Mouse (Mus musculus): Measurements from ENCODE around the gene Fsd1l.

The Fsd1l gene

DNA sequence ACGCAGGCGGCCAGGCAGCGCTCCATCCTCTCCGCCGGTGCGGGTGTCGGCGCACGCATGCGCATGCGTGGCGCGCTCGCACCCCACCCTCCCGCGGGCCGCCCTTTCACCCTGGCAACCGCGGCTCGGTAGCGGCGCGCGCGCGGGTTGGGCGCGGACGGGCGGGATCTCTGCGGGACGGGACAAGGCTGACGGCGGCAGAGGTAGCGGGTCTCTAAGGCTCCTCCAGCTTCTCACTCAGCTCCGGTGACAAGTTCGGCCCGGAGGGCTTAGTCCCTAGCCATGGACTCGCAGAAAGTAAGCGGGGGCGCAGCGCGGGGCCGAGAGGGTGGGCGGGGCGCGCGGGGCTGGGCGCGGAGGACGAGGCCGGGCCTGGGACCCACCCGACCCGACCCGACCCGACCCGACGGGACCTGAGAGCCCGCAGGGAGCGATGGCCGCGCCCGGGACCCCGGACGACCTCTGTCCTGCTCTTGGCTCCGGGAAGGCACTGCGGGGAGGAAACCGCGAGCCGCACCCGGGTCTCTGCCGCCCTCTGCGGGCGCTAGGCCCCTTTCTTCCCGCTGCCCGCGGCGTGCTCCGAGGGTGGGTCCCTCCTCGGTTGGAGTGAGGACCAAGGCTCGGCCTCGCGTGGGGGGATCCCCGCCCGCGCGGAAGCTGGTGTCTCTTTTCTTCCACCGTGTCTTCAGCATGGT is at the start of gene Fsd1l:
TSS of gene Fsd1l (plus strand) at position 156 of the 695 bp plus-strand sequence.
- DNase-seq (ENCODE audit: low read depth, low spot score): peak; percentile 69

DNA sequence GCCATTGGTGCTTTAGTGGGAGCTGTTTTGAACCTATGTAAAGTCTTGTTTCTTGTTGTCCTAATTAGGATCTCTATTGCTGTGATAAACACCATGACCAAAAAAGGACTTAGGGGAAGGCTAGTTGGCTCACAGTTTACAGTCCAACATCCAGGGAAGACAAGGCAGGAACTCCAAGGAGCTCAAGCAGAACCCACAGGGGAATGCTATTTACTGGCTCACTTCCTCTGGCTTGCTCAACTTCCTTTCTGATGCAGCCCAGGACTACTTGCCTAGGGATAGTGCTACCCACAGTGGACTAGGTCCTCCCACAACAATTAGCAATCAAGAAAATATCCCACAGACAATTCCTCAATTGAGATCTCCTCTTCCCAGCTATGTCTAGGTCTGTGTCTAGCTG is 43.6 kb upstream of the Fsd1l start:
- no peak for DNase-seq (ENCODE audit: low read depth, low spot score)

DNA sequence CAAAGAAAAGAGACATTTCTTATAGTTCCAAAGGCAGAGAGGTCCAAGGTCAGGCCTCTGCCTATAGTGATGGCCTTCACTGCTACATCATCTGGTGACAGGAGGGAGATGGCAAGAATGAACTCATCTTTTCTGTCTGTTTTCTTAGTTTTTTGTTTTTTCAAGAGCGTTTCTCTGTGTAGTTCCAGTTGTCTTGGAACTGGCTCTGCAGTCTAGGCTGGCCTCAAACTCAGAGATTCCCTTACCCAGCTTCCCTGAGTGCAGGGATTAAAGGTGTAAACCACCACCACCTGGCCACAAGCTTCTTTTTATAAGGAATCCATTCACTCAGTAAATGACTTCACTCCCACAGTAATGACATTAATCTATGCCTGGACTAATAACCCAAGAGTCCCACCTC is 42.3 kb upstream of the Fsd1l start:
- DNase-seq (ENCODE audit: low read depth, low spot score): no peak

DNA sequence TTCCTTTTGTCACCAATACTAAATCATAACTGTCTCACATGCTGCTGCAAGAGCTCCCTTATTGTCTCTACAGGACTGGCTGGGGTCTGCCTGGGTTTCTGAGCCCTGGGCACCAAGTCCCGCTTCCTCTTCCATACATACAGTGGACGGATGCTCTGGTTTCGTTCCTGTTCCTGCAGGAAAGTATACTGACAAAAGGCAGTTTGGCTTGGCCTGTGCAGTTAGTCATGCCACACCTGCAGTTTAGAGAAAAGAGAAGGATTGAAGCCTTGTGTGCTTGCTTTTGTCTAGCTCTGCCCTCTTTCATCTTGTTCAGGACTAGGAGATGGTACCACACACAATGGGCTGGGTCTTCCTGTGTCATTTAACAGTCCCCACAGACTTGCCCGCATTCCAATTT is 41.8 kb upstream of the Fsd1l start:
- no peak for DNase-seq (ENCODE audit: low read depth, low spot score)

DNA sequence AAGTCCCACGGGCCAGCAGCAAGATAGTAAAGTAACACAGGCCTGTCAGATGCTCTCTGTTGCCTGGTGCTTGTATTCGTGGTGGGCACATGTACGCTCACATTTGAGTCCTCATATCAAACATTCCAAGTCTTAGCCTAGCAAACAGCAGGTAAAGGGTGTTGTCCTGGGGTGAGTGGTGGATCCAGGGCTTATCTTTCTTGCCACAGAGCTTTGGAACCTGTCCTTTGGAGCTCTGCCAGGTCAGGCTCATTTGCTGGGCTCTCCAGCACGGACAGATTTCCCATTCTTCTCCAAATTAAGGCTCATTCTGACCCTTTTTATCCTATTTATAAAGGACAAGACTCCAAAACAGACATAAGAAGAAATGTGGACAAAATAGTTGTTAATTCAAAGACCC is 41.1 kb upstream of the Fsd1l start:
- DNase-seq (ENCODE audit: low read depth, low spot score): no peak

DNA sequence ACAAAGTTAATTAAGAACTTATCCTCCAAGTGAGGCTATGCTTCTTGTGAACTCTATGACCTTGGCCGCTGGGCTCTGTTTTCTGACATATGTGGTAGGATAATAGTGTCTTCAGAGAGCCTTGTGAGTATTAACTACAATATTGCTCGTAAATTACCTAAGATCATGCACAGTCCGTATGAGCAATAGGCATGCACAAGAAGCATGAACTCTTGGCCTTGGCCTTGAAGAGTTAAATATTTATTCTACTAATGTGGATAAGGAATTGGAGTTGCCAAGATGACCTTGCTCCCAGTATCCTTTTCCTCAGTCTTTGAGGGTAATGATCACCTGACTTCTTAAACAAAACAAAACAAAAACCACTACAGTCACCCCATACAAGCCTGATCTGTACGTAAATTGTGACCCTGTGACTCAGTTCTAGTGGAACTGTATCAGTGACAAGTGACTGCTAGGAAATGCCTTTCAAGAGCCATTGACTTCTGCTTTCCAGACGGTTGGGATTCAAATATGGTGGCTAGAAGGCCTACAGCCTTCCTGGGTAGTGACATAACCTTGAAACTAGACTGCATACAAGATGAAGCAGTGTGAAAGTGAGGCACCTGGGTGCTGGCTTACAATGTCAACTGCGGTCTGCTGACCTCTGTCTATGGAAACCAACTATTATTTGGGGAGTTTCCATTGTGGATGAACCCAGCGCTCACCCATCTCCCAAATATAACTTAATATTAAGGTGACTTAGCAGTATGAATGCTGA is 40.4 kb upstream of the Fsd1l start:
- no peak for DNase-seq (ENCODE audit: low read depth, low spot score)

DNA sequence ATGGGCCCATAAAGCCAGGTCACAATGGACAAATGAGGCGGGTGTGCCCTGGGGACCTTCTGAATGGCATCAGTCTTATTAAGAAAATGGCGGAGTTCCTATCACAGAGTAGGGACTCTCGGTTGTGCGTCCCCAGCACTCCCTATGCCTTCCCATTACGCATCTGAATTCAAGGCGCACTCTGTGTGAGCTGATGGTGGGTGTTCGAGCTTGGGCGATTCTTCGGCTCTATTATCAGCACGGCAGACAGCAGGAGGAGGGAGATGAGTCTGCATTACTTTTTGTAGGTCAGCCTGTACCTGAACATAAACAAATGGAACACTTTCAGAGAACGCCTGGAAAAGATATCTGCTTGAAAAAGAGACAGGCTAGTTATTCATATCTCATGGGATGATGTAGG is 39.7 kb upstream of the Fsd1l start:
- no peak for DNase-seq (ENCODE audit: low read depth, low spot score)

DNA sequence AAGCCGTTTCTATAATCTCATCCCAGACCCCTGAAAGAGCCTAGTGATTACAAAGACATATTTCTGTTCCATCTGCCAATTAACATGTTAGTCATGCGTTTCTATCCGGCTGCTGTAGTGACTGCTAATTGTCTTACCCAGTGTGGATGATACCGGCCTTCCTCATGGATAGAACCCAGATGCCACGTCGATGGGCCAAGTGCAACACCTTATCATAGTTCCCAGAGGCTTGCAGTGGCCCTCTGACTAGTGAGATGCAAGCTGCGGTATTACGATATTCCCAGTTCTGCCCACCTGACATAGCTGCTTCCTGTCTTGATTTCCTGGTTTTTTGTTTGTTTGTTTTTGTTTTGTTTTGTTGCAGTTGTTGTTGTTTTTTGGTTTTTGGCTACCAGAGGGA is 39.3 kb upstream of the Fsd1l start:
- no peak for DNase-seq (ENCODE audit: low read depth, low spot score)

DNA sequence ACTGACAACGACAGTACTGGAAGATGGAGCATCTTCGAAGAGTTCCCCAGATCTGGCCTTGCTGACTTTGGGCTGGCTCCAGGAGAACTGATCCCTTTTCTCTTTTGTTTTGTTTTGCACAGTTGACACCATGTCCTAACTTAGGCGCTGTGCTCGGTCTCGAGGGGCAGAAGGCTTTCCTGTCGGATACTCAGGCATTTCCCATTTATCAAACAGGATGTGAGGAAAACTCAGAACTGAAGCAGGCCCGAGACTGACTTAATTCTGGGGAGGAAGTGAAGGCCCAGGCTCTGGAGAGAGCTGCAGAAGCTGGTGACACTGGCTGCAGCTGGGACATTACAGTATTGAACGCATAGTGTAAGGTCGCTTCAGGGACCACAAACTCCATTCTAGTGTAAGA is 38.9 kb upstream of the Fsd1l start:
- DNase-seq (ENCODE audit: low read depth, low spot score): no peak

DNA sequence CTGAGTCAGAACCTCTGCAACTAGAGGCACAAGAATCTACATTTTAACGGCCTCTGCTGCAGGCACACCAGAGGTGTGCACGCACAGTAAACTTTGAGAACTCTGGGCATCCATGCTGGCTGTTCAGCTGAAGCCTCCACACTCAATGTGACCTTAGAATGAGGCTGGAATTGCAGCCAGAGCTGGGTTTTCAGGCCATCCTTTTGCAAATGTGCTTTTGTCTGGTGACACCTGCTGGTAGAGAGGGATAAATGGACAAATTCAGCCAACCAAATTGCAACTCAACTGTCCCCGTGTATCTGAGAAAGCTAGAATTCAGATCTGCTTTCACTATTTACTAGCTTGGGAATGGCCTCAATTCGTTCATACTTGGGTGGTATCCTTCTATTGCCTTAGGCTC is 37.1 kb upstream of the Fsd1l start:
- peak; percentile 52 for DNase-seq (ENCODE audit: low read depth, low spot score)

DNA sequence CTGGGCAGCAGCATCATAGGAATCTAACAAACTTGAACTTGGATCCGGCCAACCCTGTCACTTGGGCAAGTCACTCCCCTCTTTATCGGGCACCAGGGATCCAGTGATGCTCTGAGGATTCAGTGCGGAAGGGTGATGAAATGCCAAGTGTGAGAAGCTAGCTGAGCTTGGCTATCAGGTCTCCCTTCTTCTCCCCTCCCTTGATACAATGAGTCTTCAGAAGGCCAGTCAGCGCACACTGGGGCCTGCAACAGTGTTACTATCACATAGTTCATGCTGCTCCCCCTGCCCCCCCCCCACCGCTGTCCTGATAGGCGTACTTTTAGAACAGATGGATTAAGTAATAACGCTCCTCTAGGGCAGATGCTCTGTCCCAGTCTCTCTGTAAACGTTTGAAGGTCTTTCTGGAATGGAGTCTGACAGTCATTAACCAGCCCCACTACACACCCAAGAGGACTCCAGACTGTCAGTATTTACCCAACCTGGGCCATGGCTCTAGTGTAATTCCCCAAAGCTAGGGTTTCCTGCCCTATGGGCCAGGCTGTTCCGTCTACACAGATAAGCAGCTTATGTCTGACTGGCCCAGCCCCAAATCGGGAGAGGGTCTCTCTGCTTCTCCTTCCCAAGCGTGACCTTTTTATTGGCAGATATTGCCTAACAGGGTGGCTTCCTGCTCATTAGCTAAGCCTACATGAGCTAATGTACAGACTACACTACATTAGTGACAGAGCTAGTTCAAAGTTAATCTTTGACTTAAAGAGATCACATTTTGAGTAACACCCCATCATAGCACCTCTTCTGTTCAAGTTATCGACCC is 35.8 kb upstream of the Fsd1l start:
- DNase-seq (ENCODE audit: low read depth, low spot score): no peak

DNA sequence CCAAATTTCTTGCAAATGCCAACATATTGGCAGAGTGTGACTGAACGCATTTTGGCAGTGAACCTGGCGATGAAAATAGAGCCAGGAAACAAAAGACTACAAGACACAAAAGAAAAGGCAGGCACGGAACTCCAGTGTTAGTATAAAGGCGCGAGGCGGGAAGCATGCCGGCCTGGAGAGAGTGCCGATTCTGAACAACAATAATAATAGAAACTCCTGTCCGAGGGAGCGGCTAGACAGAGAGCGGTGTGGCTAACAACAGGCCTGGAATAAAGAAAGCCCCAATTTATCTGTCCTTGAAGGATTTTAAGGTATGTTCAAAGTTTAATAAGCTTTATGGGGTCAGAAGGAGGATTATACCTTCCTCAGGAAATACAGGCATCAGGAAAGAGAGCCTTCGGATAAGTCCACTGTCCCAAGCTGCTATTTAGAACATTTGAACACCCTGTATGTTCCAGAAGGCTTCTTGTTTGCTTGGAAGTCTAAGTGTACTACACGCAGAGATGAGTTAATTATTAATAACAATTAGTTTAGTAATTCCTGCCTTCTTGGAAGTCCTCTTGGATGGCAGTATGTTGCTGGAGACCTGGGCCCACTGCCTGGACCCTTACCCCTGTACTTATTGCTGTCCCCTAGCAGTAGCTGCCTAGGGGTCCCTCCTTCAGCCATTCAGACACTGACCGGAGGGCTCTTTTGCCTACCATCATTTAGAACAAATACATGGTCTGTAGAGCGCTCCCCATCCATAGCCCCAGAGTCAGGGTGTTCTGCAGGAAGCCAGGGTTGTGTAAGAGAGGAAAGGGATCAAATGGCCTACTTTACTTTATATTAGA is 35.0 kb upstream of the Fsd1l start:
- no peak for DNase-seq (ENCODE audit: low read depth, low spot score)

DNA sequence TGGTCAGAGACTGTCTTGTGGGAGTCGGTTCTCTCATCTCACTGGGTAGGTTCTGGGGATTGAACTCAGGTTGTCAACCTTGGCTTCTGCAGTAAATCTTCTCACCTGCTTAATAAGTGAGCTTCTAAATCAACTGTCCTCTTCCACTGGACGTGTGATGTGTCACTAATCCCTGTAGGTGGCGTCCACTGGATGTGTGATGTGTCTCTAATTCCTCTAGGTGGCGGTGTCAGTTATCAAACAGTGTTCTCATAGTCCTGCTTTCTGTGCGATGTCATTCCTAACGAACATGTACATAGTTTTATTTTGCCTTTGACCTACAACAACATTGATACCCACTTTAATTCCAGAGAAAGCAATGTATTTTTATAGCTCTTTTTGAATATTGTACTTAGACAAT is 30.8 kb upstream of the Fsd1l start:
- no peak for DNase-seq (ENCODE audit: low read depth, low spot score)

DNA sequence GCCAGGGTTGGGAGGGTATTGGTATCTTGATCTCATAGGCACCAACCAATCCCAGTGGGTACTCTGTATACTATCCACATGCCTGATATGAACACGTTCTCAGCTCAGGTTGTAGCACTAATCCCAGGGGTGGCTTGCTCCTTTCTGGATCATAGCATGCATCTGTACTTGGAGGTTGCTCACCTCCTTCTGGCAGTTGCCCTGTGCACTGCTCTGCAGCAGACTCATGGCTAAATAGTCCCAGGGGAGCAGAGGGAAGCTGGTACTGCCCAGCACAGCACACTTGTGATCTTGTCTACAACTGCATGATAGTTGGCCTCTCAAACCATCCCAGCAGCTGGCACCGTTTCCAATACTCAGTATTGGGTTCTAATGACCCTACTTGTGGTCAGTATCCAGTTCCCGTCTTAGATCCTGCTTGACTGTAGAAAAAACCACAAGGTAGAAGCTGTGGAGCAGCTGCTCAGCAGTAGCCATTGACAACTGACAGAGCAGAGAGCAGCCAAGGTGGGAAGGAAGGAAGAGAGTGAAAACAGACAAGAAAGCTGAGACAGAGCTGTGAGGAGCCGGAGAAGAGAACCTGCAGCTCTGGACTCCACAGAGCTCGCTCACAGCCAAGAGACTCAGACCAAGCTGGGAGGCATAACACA is 16.6 kb upstream of the Fsd1l start:
- no peak for DNase-seq (ENCODE audit: low read depth, low spot score)

DNA sequence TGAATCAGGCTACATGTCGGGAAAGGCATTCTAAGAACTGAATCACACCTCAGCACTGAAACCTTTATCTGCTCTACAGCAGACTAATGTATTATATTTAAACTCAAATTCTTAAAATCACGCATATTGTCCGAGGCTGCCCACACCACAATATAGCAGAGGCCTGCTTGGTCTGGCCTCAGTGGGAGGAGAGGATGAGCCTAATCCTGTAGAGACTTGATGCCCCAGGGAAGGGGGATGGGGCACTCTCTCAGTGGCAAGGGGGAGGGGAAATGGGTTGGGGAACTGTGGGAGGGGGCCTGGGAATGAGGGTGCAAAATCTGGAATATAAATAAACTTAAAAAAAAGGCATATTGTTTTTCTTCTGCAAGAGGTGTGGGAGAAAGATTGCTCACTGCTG is 13.3 kb upstream of the Fsd1l start:
- DNase-seq (ENCODE audit: low read depth, low spot score): no peak

DNA sequence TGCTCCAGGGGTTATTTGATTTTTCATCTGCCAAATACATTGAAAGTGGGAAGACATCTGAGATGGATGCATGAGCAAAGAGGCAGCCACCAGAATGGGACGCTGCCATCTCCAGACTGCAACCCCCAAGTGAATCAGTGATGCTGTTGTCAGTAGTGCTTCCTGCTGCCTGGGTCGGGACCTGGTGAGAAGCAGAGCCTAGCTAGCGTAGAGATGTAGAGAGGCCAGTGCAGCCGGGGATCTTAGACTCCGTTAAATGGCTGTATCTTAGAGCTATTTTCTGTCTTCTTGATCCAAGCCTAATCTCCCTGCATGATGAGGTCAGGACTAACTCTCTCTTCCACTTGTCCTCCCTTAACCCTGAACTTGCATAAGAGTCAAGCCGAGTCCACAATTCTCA is 11.2 kb upstream of the Fsd1l start:
- DNase-seq (ENCODE audit: low read depth, low spot score): no peak

DNA sequence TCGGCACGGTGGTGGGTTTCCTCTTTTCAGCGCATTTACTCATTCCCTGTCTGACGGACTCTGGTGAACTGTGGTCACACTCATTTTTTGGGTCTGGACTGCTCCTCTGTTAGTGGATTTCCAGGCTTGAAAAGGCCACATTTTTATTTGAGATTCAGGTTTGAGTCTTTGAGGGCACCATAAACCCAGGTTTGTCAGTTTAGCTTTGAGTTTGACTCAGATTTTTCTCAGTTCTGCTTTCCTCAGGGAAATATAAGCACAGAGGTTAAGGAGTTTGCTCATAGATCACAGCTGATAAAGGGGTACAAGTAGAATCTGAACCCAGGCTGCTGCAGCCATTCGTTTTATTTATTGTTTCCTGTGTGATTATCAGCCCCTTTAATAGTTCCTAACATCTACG is 10.2 kb upstream of the Fsd1l start:
- DNase-seq (ENCODE audit: low read depth, low spot score): no peak

DNA sequence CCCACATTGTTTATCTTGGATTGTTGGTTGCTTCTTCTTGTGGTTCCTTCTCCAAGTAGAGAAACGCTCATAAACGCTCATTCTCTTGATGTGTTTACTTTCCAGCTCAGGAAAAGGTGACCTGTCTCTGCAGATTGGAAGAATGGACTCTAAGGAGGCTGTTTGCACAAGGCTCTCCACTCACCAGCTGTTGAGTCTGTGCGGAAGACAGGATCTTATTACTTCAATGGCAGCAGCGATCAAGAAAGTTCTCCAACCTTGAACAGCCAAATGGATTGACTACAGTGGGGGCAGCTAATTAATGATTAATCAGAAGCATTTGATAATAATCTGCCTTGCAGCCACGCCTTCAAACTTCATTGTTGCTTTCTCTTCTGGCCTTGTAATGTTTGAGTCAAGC is 9.8 kb upstream of the Fsd1l start:
- DNase-seq (ENCODE audit: low read depth, low spot score): no peak

DNA sequence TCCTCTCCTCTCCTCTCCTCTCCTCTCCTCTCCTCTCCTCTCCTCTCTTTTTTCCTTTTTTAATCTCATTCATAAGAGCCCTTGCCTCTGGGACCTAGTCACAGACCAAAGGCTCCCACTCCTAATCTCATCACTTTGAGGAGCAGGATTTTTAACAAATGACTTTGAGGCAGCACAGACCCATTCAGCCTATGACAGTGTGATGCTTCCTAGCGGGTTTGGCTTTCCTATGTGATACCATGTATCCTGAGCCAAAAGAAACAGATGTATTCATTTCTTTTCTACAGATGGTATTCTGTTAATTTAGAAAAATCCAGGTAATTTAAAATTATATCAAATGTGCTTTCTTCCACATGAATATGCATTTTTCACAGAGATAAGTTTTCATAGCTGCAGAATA is 7.6 kb upstream of the Fsd1l start:
- peak; percentile 26 for DNase-seq (ENCODE audit: low read depth, low spot score)

DNA sequence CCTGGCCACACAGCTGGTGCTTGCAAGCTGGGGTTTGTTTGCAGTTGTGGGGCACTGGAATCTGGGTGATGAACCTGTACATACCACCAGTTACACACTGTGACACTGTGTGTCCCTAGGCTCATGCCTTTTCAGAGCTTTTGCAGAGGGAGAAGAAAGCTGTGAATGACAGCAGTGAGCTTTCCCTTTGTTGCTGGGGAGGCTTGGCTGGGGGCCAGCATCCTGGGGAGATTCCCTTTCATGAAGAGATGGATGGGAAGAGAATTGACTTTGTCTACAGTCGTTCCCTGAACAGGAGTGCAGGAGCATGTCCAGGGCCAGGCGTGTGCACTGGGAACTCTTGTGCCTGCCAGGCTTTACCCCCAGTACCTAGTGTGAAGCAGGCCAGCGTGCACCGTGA is 6.5 kb upstream of the Fsd1l start:
- DNase-seq (ENCODE audit: low read depth, low spot score): no peak

DNA sequence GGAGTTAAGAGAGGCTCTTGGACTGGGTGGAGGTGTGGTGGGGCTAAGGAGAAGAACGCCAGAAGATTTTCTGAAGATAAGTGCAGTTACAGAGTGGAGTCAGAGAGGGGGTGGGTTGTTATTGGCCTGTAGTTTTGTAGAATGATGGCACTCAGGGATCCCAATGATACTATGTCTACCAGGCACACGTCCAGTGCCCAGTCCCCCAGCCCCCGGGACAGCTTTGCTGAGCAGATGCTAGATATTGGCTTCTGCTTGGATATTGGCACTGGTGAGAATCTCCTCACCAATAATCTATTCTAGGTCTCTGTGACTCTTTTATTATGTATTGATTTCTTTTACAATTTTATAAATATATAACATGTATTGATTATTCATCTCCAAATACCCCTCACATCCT is 6.0 kb upstream of the Fsd1l start:
- no peak for DNase-seq (ENCODE audit: low read depth, low spot score)
